Mouse (Mus musculus) bone marrow macrophage, adult 2 months (primary cell): ENCODE data around the gene Soga1. TPM values are rescaled to one million over a fixed set of nuclear protein-coding genes. Genes with fewer than 3 reads are reported as not detected.
A peak's percentile ranks its signal among the peaks of the same experiment; 100 is the strongest.

ENCODE experiments used
- H3K27ac ChIP-seq: 2 replicates; pipeline ENCODE4 v1.5.1; 2012; ENCODE audit warnings: low read depth, low read length; ENCODE audit not compliant: insufficient read depth
- H3K4me1 ChIP-seq: 2 replicates; pipeline ENCODE4 v1.6.1; 2012; ENCODE audit warnings: low read length; ENCODE audit not compliant: control insufficient read depth, insufficient read depth
- H3K4me3 ChIP-seq: 2 replicates; pipeline ENCODE4 v1.5.1; 2012; ENCODE audit warnings: mild to moderate bottlenecking, low read length, moderate library complexity; ENCODE audit not compliant: insufficient read depth
- CTCF ChIP-seq: IDR thresholded peaks from 2 replicates; pipeline ENCODE4 v1.5.1; 2012; ENCODE audit warnings: low read depth, mild to moderate bottlenecking, low read length, moderate library complexity
- POLR2A ChIP-seq: IDR thresholded peaks from 2 replicates; pipeline ENCODE4 v1.6.1; 2012; ENCODE audit warnings: mild to moderate bottlenecking, low read depth, low read length, borderline replicate concordance
- polyA plus RNA-seq: library from polyadenylated mRNA; stranded (reverse); fragments of >200 nt; gene quantifications from 2 replicates; pipeline ENCODE4 v1.2.4, GENCODE M21; 2012; ENCODE audit not compliant: missing spikeins, insufficient read depth, insufficient read length

Gene Soga1
- polyA plus RNA-seq, 1 experiment: 14.9 TPM

DNA sequence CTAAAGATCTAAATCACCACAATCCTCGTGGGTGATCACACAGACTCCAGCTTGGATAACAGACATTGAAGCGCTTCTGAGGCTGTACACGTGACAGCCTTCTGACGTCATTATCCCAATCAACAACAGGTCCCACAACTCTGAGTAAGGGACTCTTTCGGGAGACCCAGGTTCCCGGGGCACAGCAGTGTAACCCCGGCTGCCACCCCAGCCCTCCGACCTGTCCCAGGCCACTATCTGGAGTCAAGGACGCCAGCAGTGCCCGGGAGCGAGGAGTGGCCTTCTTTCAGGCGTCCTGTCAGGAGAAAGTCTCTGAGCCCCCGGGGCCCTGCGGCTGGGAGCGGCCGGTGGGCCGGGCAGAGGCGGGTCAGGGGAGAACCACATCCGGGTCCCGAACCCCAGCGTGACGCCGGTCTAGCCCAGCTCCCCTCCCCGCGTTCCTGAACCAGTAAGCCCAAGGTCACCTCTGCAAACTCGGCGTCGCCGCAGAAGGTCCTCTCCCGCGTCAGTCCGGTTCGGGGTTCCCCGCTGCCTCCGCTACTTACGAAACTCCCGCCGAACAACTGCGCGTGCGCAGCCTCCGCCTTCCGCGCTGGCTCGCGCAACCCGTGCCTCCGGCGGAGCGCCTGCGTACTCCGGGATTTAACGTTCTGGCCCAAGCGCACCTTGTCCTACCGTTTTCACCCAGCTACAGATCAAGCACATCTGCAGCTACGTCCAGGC lies 72.4 kb downstream of the Soga1 start, which contains the start of gene Dsn1:
TSS of gene Dsn1 (minus strand) at position 644 of the 723 bp plus-strand sequence.
- no peak for TF ChIP-seq POLR2A
- no peak for TF ChIP-seq CTCF
- peak within 1 kb of the TSS; percentile 58 for H3K4me3 ChIP-seq
- H3K27ac ChIP-seq: peak within 1 kb of the TSS; percentile 1; the same call in 1 of the 2 replicates

DNA sequence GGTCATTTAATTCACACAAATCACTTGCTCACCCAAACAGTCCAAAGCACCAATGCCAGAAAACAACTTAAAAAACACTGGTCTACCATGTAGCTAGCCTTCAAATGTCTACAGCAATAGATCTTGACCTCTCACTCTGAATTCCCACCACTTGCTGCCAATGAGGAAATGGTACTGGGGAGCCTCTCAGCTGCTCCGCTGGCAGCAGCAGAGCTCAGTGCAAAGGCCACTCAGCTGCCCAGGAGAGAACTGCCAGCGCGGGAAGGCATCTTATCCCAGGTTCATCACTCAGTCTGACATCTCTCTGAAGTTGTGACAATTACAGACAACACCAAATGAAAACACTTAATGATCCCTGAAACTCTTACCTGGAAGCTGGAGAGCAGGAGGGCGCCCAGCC lies 76.7 kb downstream of the Soga1 start:
- Histone ChIP-seq H3K4me3 (no peak overlapping the region), H3K27ac (no peak overlapping the region), H3K4me1 (peaks cover 6% of the 10 kb centered on the region)
- no peak for TF ChIP-seq POLR2A
- TF ChIP-seq CTCF: no peak

More for the DNA sequence above, 72.4 kb downstream of the Soga1 start, which contains the start of gene Dsn1:
- H3K4me1 ChIP-seq: peaks cover 25% of the 10 kb centered on the region

GRCm38 (mm10) chr2:156998263-156998662 lies 80.8 kb downstream of the Soga1 start:
- Histone ChIP-seq H3K4me3 (no peak overlapping the region), H3K4me1 (no peaks in the 10 kb centered on the region), H3K27ac (no peak overlapping the region)
- TF ChIP-seq POLR2A (no peak), CTCF (no peak)

- H3K27ac ChIP-seq: no peak overlapping the region
- H3K4me1 ChIP-seq: no peaks in the 10 kb centered on the region
- H3K4me3 ChIP-seq: no peak overlapping the region
- TF ChIP-seq POLR2A: no peak
Measured at GRCm38 (mm10) chr2:156996576-156996975, 82.5 kb downstream of the Soga1 start.

DNA sequence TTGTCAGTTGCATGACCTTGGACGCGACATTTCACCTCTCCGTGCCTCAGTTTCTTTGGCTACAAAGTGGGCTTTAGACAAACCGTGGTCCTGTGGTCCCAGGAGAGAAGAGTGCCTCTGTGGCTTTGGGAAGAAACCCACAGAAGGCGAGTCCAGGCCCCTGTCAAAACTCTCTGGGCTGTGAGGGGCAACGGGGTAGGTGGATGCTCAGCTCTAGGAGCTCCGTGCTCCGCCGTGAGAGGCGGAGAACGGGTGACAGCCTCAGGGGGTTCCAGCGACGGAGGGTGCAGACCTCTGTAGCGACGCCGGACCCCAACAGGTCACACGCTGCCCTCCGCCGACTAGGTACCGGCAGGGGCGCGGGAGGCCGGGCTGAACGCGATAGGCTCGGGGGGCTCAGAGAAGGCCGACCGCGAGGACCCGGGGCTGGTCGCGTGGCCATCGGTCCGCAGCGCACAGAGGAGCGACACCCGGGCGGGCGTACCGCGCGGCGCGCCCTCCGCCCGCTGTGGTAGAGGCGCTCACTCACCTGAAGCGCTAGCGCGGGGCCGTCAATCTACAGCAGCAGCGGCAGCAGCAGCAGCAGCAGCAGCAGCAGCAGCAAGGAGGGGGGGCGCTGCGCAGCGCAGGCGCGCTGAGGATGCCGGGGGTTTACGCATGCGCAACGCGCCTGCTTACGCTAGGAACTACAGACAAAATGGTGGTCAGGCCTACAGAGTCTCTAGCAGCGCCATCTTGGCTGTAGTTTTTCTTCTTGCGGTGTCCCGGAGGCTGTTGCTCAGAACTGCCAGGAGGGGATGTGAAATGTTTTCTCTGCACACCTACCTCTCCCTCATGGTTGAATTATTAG lies 87.4 kb downstream of the Soga1 start, which contains the start of gene Ndrg3:
TSS of gene Ndrg3 (minus strand) at position 587 of the 850 bp plus-strand sequence.
- no peak for TF ChIP-seq CTCF
- TF ChIP-seq POLR2A: no peak
- Histone ChIP-seq H3K4me1 (no peaks in the 10 kb centered on the region), H3K27ac (0 out of 2 replicates have a peak within 1 kb of the TSS, but pooled peaks have one; percentile 27), H3K4me3 (peak within 1 kb of the TSS; percentile 79)

DNA sequence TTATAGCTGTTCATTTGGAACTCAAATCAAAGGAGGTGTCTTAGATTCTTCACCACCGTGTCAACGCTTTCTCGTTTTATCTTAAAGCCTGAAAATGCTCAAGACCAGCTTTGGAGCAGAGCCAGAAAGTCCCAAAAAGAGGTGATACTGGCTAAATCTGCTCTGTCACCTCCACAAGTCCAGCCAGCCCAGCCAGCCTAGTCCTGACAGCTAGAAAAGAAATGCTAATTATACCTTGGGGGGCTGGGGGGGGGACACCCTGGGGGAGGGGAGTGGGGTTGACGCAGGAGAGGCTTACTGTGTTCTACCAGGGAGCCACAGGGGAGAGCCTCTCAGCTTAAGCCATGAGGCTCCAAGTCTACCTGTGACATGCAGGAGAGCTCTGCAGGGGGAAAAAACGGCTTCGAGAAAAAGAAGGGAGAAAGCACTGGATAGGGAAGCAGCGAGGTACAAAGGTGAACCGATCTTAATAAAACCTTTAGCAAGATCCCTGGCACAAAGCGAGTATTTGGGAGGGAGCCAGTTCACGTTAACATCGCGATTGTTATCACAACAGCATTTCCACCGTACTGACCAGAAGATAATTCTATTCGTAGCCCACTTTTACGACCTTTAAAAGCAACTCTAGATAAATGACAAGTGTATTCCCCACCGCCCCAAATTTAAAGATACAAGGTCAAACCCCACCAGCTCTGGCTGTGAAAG lies 88.2 kb downstream of the Soga1 start:
- no peaks in the 10 kb centered on the region for H3K4me1 ChIP-seq
- TF ChIP-seq POLR2A: no peak
- no peak for TF ChIP-seq CTCF
- no peak overlapping the region for H3K27ac ChIP-seq
- peak overlapping the region; percentile 79 for H3K4me3 ChIP-seq

GRCm38 (mm10) chr2:156987316-156987715 lies 91.7 kb downstream of the Soga1 start:
- H3K4me3 ChIP-seq: no peak overlapping the region
- no peak for TF ChIP-seq POLR2A
- no peaks in the 10 kb centered on the region for H3K4me1 ChIP-seq
- no peak overlapping the region for H3K27ac ChIP-seq

DNA sequence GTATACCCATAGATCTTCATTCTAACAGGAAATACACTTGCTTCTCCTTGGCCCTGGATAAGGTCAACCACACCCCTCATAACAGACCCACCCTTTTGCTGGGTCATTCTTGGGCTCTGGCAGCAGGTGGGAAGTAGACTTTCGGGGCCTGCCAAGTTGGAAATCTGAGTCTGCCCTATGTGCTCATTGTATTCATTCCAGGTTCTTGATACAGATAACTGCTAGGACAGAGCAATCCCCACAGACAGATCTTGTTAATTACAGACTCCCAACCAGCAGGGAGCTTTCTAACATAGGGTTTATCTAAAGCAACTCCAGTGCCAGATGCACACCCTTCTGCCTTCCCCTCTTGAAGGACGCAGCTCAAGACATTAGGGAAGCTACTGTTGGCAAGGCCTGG lies 96.2 kb downstream of the Soga1 start:
- H3K4me3 ChIP-seq: no peak overlapping the region
- no peak overlapping the region for H3K27ac ChIP-seq
- TF ChIP-seq CTCF: no peak
- no peak for TF ChIP-seq POLR2A
- H3K4me1 ChIP-seq: no peaks in the 10 kb centered on the region

DNA sequence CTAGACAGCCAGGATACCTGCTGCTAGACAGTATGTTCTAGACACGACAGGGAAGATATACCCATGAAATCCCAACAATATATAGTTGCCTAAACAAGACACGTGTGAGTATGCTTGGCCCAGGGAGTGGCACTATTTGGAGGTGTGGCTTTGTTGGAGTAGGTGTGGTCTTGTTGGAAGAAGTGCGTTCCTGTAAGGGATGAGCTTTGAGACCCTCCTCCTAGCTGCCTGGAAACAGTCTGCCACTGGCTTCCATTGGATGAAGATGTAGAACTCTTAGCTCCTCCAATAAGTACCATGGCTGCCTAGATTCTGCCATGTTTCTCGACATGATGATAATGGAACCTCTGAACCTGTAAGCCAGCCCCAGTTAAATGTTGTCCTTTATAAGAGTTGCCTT lies 97.8 kb downstream of the Soga1 start:
- Histone ChIP-seq H3K4me1 (no peaks in the 10 kb centered on the region), H3K4me3 (no peak overlapping the region), H3K27ac (no peak overlapping the region)
- TF ChIP-seq POLR2A (no peak), CTCF (no peak)

DNA sequence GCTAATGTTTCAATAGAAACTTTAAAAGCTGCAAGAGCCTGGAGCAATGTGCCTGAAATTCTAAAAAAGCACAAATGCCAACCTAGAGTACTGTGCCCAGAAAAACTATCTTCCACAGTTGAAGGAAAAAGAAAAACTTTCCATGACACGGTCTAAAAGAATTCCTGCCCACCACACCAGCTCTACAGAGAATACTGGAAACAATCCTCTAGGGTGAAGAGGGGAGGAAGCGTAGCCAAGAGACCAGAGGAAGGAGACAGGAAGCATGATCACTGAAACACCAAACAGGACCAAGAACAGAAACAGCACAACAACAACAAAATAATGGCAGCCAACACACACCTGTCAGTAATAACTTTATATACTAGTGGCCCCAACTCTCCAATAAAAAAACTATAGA lies 99.0 kb downstream of the Soga1 start:
- no peak for TF ChIP-seq CTCF
- no peak for TF ChIP-seq POLR2A
- Histone ChIP-seq H3K4me1 (peaks cover 5% of the 10 kb centered on the region), H3K27ac (no peak overlapping the region), H3K4me3 (no peak overlapping the region)
